12 mouse cellular contexts compared by ENCODE assay signal in the genomic region with DNA sequence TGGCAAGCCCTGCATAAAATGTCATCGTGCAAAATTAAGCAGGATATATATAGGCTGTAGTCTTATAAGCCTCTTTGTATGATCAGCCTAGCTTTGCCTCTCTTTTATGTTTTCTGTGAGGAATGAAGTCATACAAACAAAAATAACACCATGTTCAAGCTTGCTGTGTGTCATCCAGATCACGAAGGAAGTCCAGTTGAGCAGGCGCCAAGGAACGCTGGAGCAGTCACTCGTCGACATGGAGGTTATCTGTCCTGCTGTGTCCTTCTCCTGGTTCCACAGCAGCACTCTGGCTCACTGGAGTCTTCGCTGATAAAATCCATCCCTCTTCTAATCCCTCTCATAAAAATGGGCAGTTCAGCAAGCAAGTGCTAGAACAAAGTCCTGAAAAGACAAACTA.
A peak's percentile ranks its signal among the peaks of the same experiment; 100 is the strongest.
DNase-seq lines count a peak whose midpoint lies in the region; ATAC-seq lines count a peak whose summit lies in the region.
"Had no signal": no experiment of that assay in that cellular context is flagged by ENCODE, and none has a peak within 500 bp of the region (broad histone marks: within the 10 kb centered on the region; RNA-seq: fewer than 3 reads in every experiment).

No protein-coding gene starts in this region.

- peak; percentile 44 to 65 for DNase-seq in adrenal gland, adult (ENCODE audit: inconsistent age in 2 of 2, low spot score in 1 of 2)
- no peak for DNase-seq in adrenal gland, postnatal 4 days (ENCODE audit: low spot score in 2 of 2)
- DNase-seq in kidney, adult 8-10 months: peak; percentile 27 to 33
- DNase-seq in kidney, postnatal 4 days: peak; percentile 69 to 75
- no peak for DNase-seq in Muller cell, postnatal 12 days (ENCODE audit: inconsistent ontology term)
- no peak for DNase-seq in layer of hippocampus, postnatal 14 days (ENCODE audit: low spot score in 2 of 2)
- DNase-seq: cerebellum, postnatal 25 days; spleen, adult 18-20 months had no signal

- 73% methylated on average over 7 of the region's 7 CpGs for whole genome bisulfite sequencing in kidney, embryonic 16.5 days
- 32% methylated on average over 7 of the region's 7 CpGs for WGBS in heart, embryonic 15.5 days

- H3K4me1 ChIP-seq in kidney, embryonic 16.5 days (ENCODE audit: insufficient read depth, low read length): peaks cover 23% of the 10 kb centered on the region
- H3K4me1 ChIP-seq in heart, embryonic 15.5 days (replicated peaks): no peaks in the 10 kb centered on the region
- H3K4me1 ChIP-seq: embryonic facial prominence, embryonic 15.5 days; megakaryocyte, embryonic 14.5 days had no signal

- H3K4me3 ChIP-seq in kidney, embryonic 16.5 days (ENCODE audit: low read length): no peak overlapping the region
- H3K4me3 ChIP-seq in heart, embryonic 15.5 days: no peak overlapping the region
- H3K4me3 ChIP-seq: embryonic facial prominence, embryonic 15.5 days; megakaryocyte, embryonic 14.5 days had no signal

- H3K9me3 ChIP-seq in kidney, embryonic 16.5 days (ENCODE audit: low read length): no peaks in the 10 kb centered on the region
- H3K9me3 ChIP-seq in heart, embryonic 15.5 days (replicated peaks): no peaks in the 10 kb centered on the region
- H3K9me3 ChIP-seq: embryonic facial prominence, embryonic 15.5 days had no signal

- H3K4me2 ChIP-seq in kidney, embryonic 16.5 days (replicated peaks; ENCODE audit: low read depth, low read length): no peak overlapping the region
- H3K4me2 ChIP-seq in heart, embryonic 15.5 days: no peak overlapping the region
- H3K4me2 ChIP-seq: embryonic facial prominence, embryonic 15.5 days had no signal

- no peak overlapping the region for H3K27ac ChIP-seq in kidney, embryonic 16.5 days (ENCODE audit: low read length)
- no peak overlapping the region for H3K27ac ChIP-seq in heart, embryonic 15.5 days
- H3K27ac ChIP-seq: embryonic facial prominence, embryonic 15.5 days had no signal

- no peak overlapping the region for H3K9ac ChIP-seq in kidney, embryonic 16.5 days (replicated peaks; ENCODE audit: low read length)
- no peak overlapping the region for H3K9ac ChIP-seq in heart, embryonic 15.5 days
- H3K9ac ChIP-seq: embryonic facial prominence, embryonic 15.5 days had no signal

- ATAC-seq in kidney, embryonic 16.5 days (ENCODE audit: low FRiP score, low TSS enrichment): no peak
- 0 out of 2 replicates have a peak, but pooled peaks have one; percentile 27 for ATAC-seq in heart, embryonic 15.5 days (replicated peaks; ENCODE audit: insufficient number of reproducible peaks, insufficient read depth, low FRiP score, low read depth)

- no peaks in the 10 kb centered on the region for H3K36me3 ChIP-seq in kidney, embryonic 16.5 days (ENCODE audit: insufficient read depth, low read length)
- H3K36me3 ChIP-seq in heart, embryonic 15.5 days: no peaks in the 10 kb centered on the region
- H3K36me3 ChIP-seq: embryonic facial prominence, embryonic 15.5 days had no signal

- no peaks in the 10 kb centered on the region for H3K27me3 ChIP-seq in kidney, embryonic 16.5 days (ENCODE audit: insufficient read depth, low read length)
- H3K27me3 ChIP-seq in heart, embryonic 15.5 days: peaks cover 92% of the 10 kb centered on the region

Comparison
In these comparisons a context has a peak if more than half of its experiments do, and no peak if none do; other contexts are left out.
1. DNase-seq: peak in adrenal gland, adult (2 of 2), kidney, adult 8-10 months (2 of 2) and kidney, postnatal 4 days (2 of 2); none in adrenal gland, postnatal 4 days (0 of 2), Muller cell, postnatal 12 days (single experiment) and layer of hippocampus, postnatal 14 days (0 of 2).